Mouse (Mus musculus) liver, adult 2 months (tissue): Measurements from ENCODE around the gene Fabp6.

ENCODE experiments used
- CTCF ChIP-seq: fragments of 200-500 bp; IDR thresholded peaks from 2 replicates; pipeline ENCODE4 v1.5.1; 2011; ENCODE audit warnings: low read depth, low read length, control low read depth
- POLR2A ChIP-seq: fragments of 200-500 bp; IDR thresholded peaks from 2 replicates; pipeline ENCODE4 v1.6.1; 2011; ENCODE audit warnings: low read length, control low read depth; ENCODE audit not compliant: insufficient read depth; ENCODE audit errors: extremely low read depth

GRCm38 (mm10) chr11:43586324-43587090 is 14.8 kb downstream of the Fabp6 start, which contains the start of gene 4933415A04Rik:
- no peak for TF ChIP-seq POLR2A
- TF ChIP-seq CTCF, result peak; percentile 46
